Mouse (Mus musculus): Measurements from ENCODE around the gene Gad1. TPM values are rescaled to one million over a fixed set of nuclear protein-coding genes. Genes with fewer than 3 reads are reported as not detected.
A peak's percentile ranks its signal among the peaks of the same experiment; 100 is the strongest.

Gad1 gene
- total and polyA plus RNA-seq, 2 experiments, result not detected

- H3K4me3 ChIP-seq (ENCODE audit: insufficient read depth, low read depth, low read length), result no peak overlapping the region
- WGBS, result 10% methylated on average over 18 of the region's 18 CpGs
- peaks cover 16% of the 10 kb centered on the region; the same call in 1 of the 2 replicates for H3K27me3 ChIP-seq (ENCODE audit: control insufficient read depth, insufficient read depth, low read length)
Measured at GRCm38 (mm10) chr2:70558112-70558842, 5.4 kb downstream of the Gad1 start.

GRCm38 (mm10) chr2:70558843-70559451 is 6.1 kb downstream of the Gad1 start:
- Histone ChIP-seq H3K79me2 (ENCODE audit: control insufficient read depth, insufficient read depth, low read length) (no peaks in the 10 kb centered on the region), H3K27ac (replicated peaks; ENCODE audit: insufficient read depth, low read depth, low read length) (no peak overlapping the region), H3K4me3 (ENCODE audit: insufficient read depth, low read depth, low read length) (no peak overlapping the region), H3K27me3 (ENCODE audit: control insufficient read depth, insufficient read depth, low read length) (peaks cover 18% of the 10 kb centered on the region; the same call in 1 of the 2 replicates), H3K4me1 (ENCODE audit: control insufficient read depth, insufficient read depth, low read length) (no peaks in the 10 kb centered on the region), H3K9ac (ENCODE audit: low read depth, low read length) (no peak overlapping the region), H3K36me3 (ENCODE audit: control insufficient read depth, insufficient read depth, low read length) (no peaks in the 10 kb centered on the region)
- TF ChIP-seq CTCF (IDR thresholded peaks at IDR 0.05; ENCODE audit: low read depth, low read length), result no peak
- no peak for TF ChIP-seq POLR2A (IDR thresholded peaks at IDR 0.05; ENCODE audit: extremely low read depth, insufficient read depth, low read length)
- 11% methylated on average over 24 of the region's 24 CpGs for WGBS
- DNase-seq (ENCODE audit: extremely low read depth, low read depth, low spot score), result no peak

More at GRCm38 (mm10) chr2:70558112-70558842, 5.4 kb downstream of the Gad1 start:
- TF ChIP-seq CTCF (IDR thresholded peaks at IDR 0.05; ENCODE audit: low read depth, low read length), result peak; percentile 83
- TF ChIP-seq POLR2A (IDR thresholded peaks at IDR 0.05; ENCODE audit: extremely low read depth, insufficient read depth, low read length), result no peak
- no peak overlapping the region for H3K9ac ChIP-seq (ENCODE audit: low read depth, low read length)
- H3K4me1 ChIP-seq (ENCODE audit: control insufficient read depth, insufficient read depth, low read length), result no peaks in the 10 kb centered on the region
- H3K36me3 ChIP-seq (ENCODE audit: control insufficient read depth, insufficient read depth, low read length), result no peaks in the 10 kb centered on the region
- no peak overlapping the region for H3K27ac ChIP-seq (replicated peaks; ENCODE audit: insufficient read depth, low read depth, low read length)
- DNase-seq (ENCODE audit: extremely low read depth, low read depth, low spot score), result peak; percentile 56
- H3K79me2 ChIP-seq (ENCODE audit: control insufficient read depth, insufficient read depth, low read length), result no peaks in the 10 kb centered on the region

- H3K4me3 ChIP-seq (ENCODE audit: insufficient read depth, low read depth, low read length), result no peak overlapping the region
- DNase-seq (ENCODE audit: extremely low read depth, low read depth, low spot score), result peak; percentile 4
- H3K79me2 ChIP-seq (ENCODE audit: control insufficient read depth, insufficient read depth, low read length), result no peaks in the 10 kb centered on the region
- H3K9ac ChIP-seq (ENCODE audit: low read depth, low read length), result no peak overlapping the region
- no peaks in the 10 kb centered on the region for H3K4me1 ChIP-seq (ENCODE audit: control insufficient read depth, insufficient read depth, low read length)
- no peaks in the 10 kb centered on the region for H3K36me3 ChIP-seq (ENCODE audit: control insufficient read depth, insufficient read depth, low read length)
- H3K27ac ChIP-seq (replicated peaks; ENCODE audit: insufficient read depth, low read depth, low read length), result no peak overlapping the region
- H3K27me3 ChIP-seq (ENCODE audit: control insufficient read depth, insufficient read depth, low read length), result peaks cover 18% of the 10 kb centered on the region; the same call in 1 of the 2 replicates
- TF ChIP-seq POLR2A (IDR thresholded peaks at IDR 0.05; ENCODE audit: extremely low read depth, insufficient read depth, low read length) (no peak), CTCF (IDR thresholded peaks at IDR 0.05; ENCODE audit: low read depth, low read length) (no peak)
- 4% methylated on average over 13 of the region's 13 CpGs for WGBS
Measured at GRCm38 (mm10) chr2:70559520-70559919, 6.6 kb downstream of the Gad1 start.

GRCm38 (mm10) chr2:70561077-70561795 is 8.4 kb downstream of the Gad1 start:
- TF ChIP-seq POLR2A (IDR thresholded peaks at IDR 0.05; ENCODE audit: extremely low read depth, insufficient read depth, low read length) (no peak), CTCF (IDR thresholded peaks at IDR 0.05; ENCODE audit: low read depth, low read length) (peak; percentile 50)
- Histone ChIP-seq H3K79me2 (ENCODE audit: control insufficient read depth, insufficient read depth, low read length) (no peaks in the 10 kb centered on the region), H3K9ac (ENCODE audit: low read depth, low read length) (no peak overlapping the region), H3K4me3 (ENCODE audit: insufficient read depth, low read depth, low read length) (no peak overlapping the region), H3K36me3 (ENCODE audit: control insufficient read depth, insufficient read depth, low read length) (no peaks in the 10 kb centered on the region), H3K27ac (replicated peaks; ENCODE audit: insufficient read depth, low read depth, low read length) (no peak overlapping the region), H3K4me1 (ENCODE audit: control insufficient read depth, insufficient read depth, low read length) (no peaks in the 10 kb centered on the region), H3K27me3 (ENCODE audit: control insufficient read depth, insufficient read depth, low read length) (peaks cover 18% of the 10 kb centered on the region; the same call in 1 of the 2 replicates)
- WGBS, result 3% methylated on average over 29 of the region's 29 CpGs
- DNase-seq (ENCODE audit: extremely low read depth, low read depth, low spot score), result no peak

- Histone ChIP-seq H3K27me3 (ENCODE audit: control insufficient read depth, insufficient read depth, low read length) (peaks cover 20% of the 10 kb centered on the region; the same call in 1 of the 2 replicates), H3K9ac (ENCODE audit: low read depth, low read length) (no peak overlapping the region), H3K27ac (replicated peaks; ENCODE audit: insufficient read depth, low read depth, low read length) (no peak overlapping the region), H3K4me1 (ENCODE audit: control insufficient read depth, insufficient read depth, low read length) (no peaks in the 10 kb centered on the region), H3K36me3 (ENCODE audit: control insufficient read depth, insufficient read depth, low read length) (no peaks in the 10 kb centered on the region), H3K79me2 (ENCODE audit: control insufficient read depth, insufficient read depth, low read length) (no peaks in the 10 kb centered on the region), H3K4me3 (ENCODE audit: insufficient read depth, low read depth, low read length) (no peak overlapping the region)
- TF ChIP-seq POLR2A (IDR thresholded peaks at IDR 0.05; ENCODE audit: extremely low read depth, insufficient read depth, low read length), result no peak
- no peak for TF ChIP-seq CTCF (IDR thresholded peaks at IDR 0.05; ENCODE audit: low read depth, low read length)
- 2% methylated on average over 42 of the region's 42 CpGs for WGBS
- DNase-seq (ENCODE audit: extremely low read depth, low read depth, low spot score), result no peak
Measured at GRCm38 (mm10) chr2:70562011-70562491, 9.2 kb downstream of the Gad1 start.

Measured in liver, adult 2 months (tissue).